Mouse (Mus musculus) E14TG2a.4 (cell line): ENCODE measurements around the gene Actn1.

Experiments used
- CTCF ChIP-seq: conservative IDR thresholded peaks from 2 replicates; pipeline ENCODE4 v1.5.1; 2014; ENCODE audit warnings: low read length
- NANOG ChIP-seq: IDR thresholded peaks from 2 replicates; pipeline ENCODE4 v1.6.1; 2014; ENCODE audit warnings: borderline replicate concordance, low read length, mixed read lengths
- POU5F1 ChIP-seq: IDR thresholded peaks from 2 replicates; pipeline ENCODE4 v1.6.1; 2014; ENCODE audit warnings: low read length, borderline replicate concordance

GRCm38 (mm10) chr12:80269303-80269702, 9.1 kb upstream of the Actn1 start:
- TF ChIP-seq CTCF (no peak), NANOG (no peak), POU5F1 (no peak)
